Mouse (Mus musculus): ENCODE data around the gene Amer2.

GRCm38 (mm10) chr14:60386591-60387501 lies 13.8 kb downstream of the Amer2 start:
- no peak for TF ChIP-seq CTCF (IDR thresholded peaks at IDR 0.05; ENCODE audit: low read depth, low read length)
- no peak for TF ChIP-seq EP300 (IDR thresholded peaks at IDR 0.05; ENCODE audit: insufficient read depth, low read depth, low read length)
- TF ChIP-seq POLR2A (IDR thresholded peaks at IDR 0.05; ENCODE audit: insufficient read depth, low read length): no peak

All from ES-Bruce4 (cell line).